Mouse (Mus musculus) CH12.LX (cell line): ENCODE data around the gene Fkbp4. TPM values are rescaled to one million over a fixed set of nuclear protein-coding genes. Genes with fewer than 3 reads are reported as not detected.
A peak's percentile ranks its signal among the peaks of the same experiment; 100 is the strongest.

ENCODE experiments used
- DNase-seq: peaks from one replicate; pipeline ENCODE4 v3.0.0-alpha.2; 2013; ENCODE audit errors: extremely low read depth
- H3K27ac ChIP-seq: 2 replicates; pipeline ENCODE4 v1.5.1; 2012; ENCODE audit warnings: low read depth, mild to moderate bottlenecking, control low read depth, moderate library complexity; ENCODE audit not compliant: insufficient read depth
- H3K27me3 ChIP-seq: replicated peaks from 2 replicates; pipeline ENCODE3; 2012; ENCODE audit warnings: inconsistent platforms
- H3K36me3 ChIP-seq, 2 experiments: replicated peaks in 1 of 2; 2 replicates each; pipeline versions ENCODE3 to v1.6.1; 2012; ENCODE audit warnings: inconsistent platforms in 1 of 2, low read length in 1 of 2, mild to moderate bottlenecking in 1 of 2, mixed read lengths in 1 of 2, moderate library complexity in 1 of 2; ENCODE audit not compliant: control insufficient read depth in 1 of 2, insufficient read depth in 1 of 2
- H3K4me1 ChIP-seq, 2 experiments: 2 replicates each; pipeline ENCODE4 v1.6.1; 2012; ENCODE audit warnings: inconsistent platforms in 1 of 2, moderate library complexity in 1 of 2; ENCODE audit not compliant: insufficient read depth in 2 of 2, control insufficient read depth in 1 of 2
- H3K4me2 ChIP-seq: 2 replicates; pipeline ENCODE4 v1.6.1; 2012; ENCODE audit warnings: low read depth, mild to moderate bottlenecking, control low read depth; ENCODE audit not compliant: poor library complexity, insufficient read depth, severe bottlenecking
- H3K4me3 ChIP-seq, 3 experiments: fragments of 150-350 bp in 1 of 3; sonication (generic) in 1 of 3; replicated peaks in 1 of 3; 2 replicates each; pipeline versions ENCODE3 to v1.5.1; 2011 to 2012; ENCODE audit warnings: low read depth in 2 of 3, low read length in 2 of 3, mild to moderate bottlenecking in 2 of 3, moderate library complexity in 2 of 3, control low read depth in 1 of 3, improper control_type of control experiment in 1 of 3, inconsistent platforms in 1 of 3, mixed read lengths in 1 of 3; ENCODE audit not compliant: poor library complexity in 1 of 3
- H3K79me2 ChIP-seq: replicated peaks from 2 replicates; pipeline ENCODE4 v1.6.1; 2012; ENCODE audit warnings: mild to moderate bottlenecking, moderate library complexity; ENCODE audit not compliant: control insufficient read depth, poor library complexity, insufficient read depth, severe bottlenecking; ENCODE audit errors: extremely low read depth
- H3K9ac ChIP-seq: 2 replicates; pipeline ENCODE4 v1.6.1; 2012; ENCODE audit warnings: low read depth, mild to moderate bottlenecking, control low read depth, moderate library complexity; ENCODE audit not compliant: insufficient read depth
- H3K9me3 ChIP-seq: replicated peaks from 2 replicates; pipeline ENCODE3; 2012; ENCODE audit warnings: low read length, inconsistent platforms, mixed read lengths
- BHLHE40 ChIP-seq: IDR thresholded peaks from 2 replicates; pipeline ENCODE4 v1.6.1; 2011; ENCODE audit warnings: mild to moderate bottlenecking, low read depth, low read length, improper control_type of control experiment
- CHD1 ChIP-seq: IDR thresholded peaks from 2 replicates; pipeline ENCODE4 v1.6.1; 2012; ENCODE audit warnings: low read depth, low read length, improper control_type of control experiment, inconsistent platforms
- CHD2 ChIP-seq: IDR thresholded peaks from 2 replicates; pipeline ENCODE4 v1.6.1; 2011; ENCODE audit warnings: low read length, improper control_type of control experiment
- ELF1 ChIP-seq: IDR thresholded peaks from 2 replicates; pipeline ENCODE4 v1.6.1; 2014; ENCODE audit warnings: low read depth, mild to moderate bottlenecking, inconsistent platforms, low read length, improper control_type of control experiment
- EP300 ChIP-seq: IDR thresholded peaks from 2 replicates; pipeline ENCODE4 v1.6.1; 2011; ENCODE audit warnings: low read length, improper control_type of control experiment
- ETS1 ChIP-seq: conservative IDR thresholded peaks from 2 replicates; pipeline ENCODE4 v1.6.1; 2012; ENCODE audit warnings: low read depth, mild to moderate bottlenecking, inconsistent platforms, low read length, improper control_type of control experiment, moderate library complexity
- HCFC1 ChIP-seq: IDR thresholded peaks from 2 replicates; pipeline ENCODE4 v1.6.1; 2012; ENCODE audit warnings: low read depth, mild to moderate bottlenecking, inconsistent platforms, low read length, improper control_type of control experiment
- IRF4 ChIP-seq: IDR thresholded peaks from 2 replicates; pipeline ENCODE4 v1.6.1; 2014; ENCODE audit warnings: low read depth, mild to moderate bottlenecking, inconsistent platforms, low read length, improper control_type of control experiment
- JUN ChIP-seq: IDR thresholded peaks from 2 replicates; pipeline ENCODE4 v1.6.1; 2011; ENCODE audit warnings: low read depth, mild to moderate bottlenecking, low read length, improper control_type of control experiment, moderate library complexity; ENCODE audit not compliant: insufficient read depth
- JUND ChIP-seq: conservative IDR thresholded peaks from 2 replicates; pipeline ENCODE4 v1.6.1; 2011; ENCODE audit warnings: low read depth, low read length, improper control_type of control experiment
- KAT2A ChIP-seq: IDR thresholded peaks from 2 replicates; pipeline ENCODE4 v1.6.1; 2012; ENCODE audit warnings: low read length, improper control_type of control experiment, inconsistent platforms; ENCODE audit not compliant: insufficient replicate concordance
- MAFK ChIP-seq: IDR thresholded peaks from 2 replicates; pipeline ENCODE4 v1.6.1; 2011; ENCODE audit warnings: low read length, improper control_type of control experiment; ENCODE audit not compliant: insufficient replicate concordance
- MAX ChIP-seq: IDR thresholded peaks from 2 replicates; pipeline ENCODE4 v1.6.1; 2011; ENCODE audit warnings: low read length, improper control_type of control experiment
- MAZ ChIP-seq: IDR thresholded peaks from 2 replicates; pipeline ENCODE4 v1.6.1; 2012; ENCODE audit warnings: low read depth, mild to moderate bottlenecking, inconsistent platforms, low read length, improper control_type of control experiment, moderate library complexity
- MXI1 ChIP-seq: IDR thresholded peaks from 2 replicates; pipeline ENCODE4 v1.6.1; 2011; ENCODE audit warnings: mild to moderate bottlenecking, low read depth, low read length, improper control_type of control experiment
- MYC ChIP-seq: IDR thresholded peaks from 2 replicates; pipeline ENCODE4 v1.6.1; 2011; ENCODE audit warnings: low read depth, mild to moderate bottlenecking, improper control_type of control experiment, low read length
- NELFE ChIP-seq: IDR thresholded peaks from 2 replicates; pipeline ENCODE4 v1.6.1; 2011; ENCODE audit warnings: low read depth, low read length, improper control_type of control experiment
- NRF1 ChIP-seq: IDR thresholded peaks from 2 replicates; pipeline ENCODE4 v1.6.1; 2014; ENCODE audit warnings: low read depth, mild to moderate bottlenecking, inconsistent platforms, low read length, improper control_type of control experiment, moderate library complexity
- PAX5 ChIP-seq: IDR thresholded peaks from 2 replicates; pipeline ENCODE4 v1.6.1; 2012; ENCODE audit warnings: low read length, inconsistent platforms, mixed read lengths
- POLR2A ChIP-seq: IDR thresholded peaks from 2 replicates; pipeline ENCODE4 v1.6.1; 2011; ENCODE audit warnings: low read depth, mild to moderate bottlenecking, improper control_type of control experiment, low read length
- POLR2AphosphoS2 ChIP-seq: IDR thresholded peaks from 2 replicates; pipeline ENCODE4 v1.6.1; 2011; ENCODE audit warnings: low read depth, low read length, improper control_type of control experiment
- RAD21 ChIP-seq: IDR thresholded peaks from 2 replicates; pipeline ENCODE4 v1.6.1; 2011; ENCODE audit warnings: low read depth, mild to moderate bottlenecking, low read length, improper control_type of control experiment, moderate library complexity
- SIN3A ChIP-seq: IDR thresholded peaks from 2 replicates; pipeline ENCODE4 v1.6.1; 2012; ENCODE audit warnings: low read length, improper control_type of control experiment, inconsistent platforms
- TBP ChIP-seq: conservative IDR thresholded peaks from 2 replicates; pipeline ENCODE4 v1.6.1; 2011; ENCODE audit warnings: low read depth, low read length, improper control_type of control experiment
- TCF12 ChIP-seq: IDR thresholded peaks from 2 replicates; pipeline ENCODE4 v1.6.1; 2014; ENCODE audit warnings: low read depth, mild to moderate bottlenecking, inconsistent platforms, low read length, improper control_type of control experiment
- USF1 ChIP-seq: IDR thresholded peaks from 2 replicates; pipeline ENCODE4 v1.6.1; 2014; ENCODE audit warnings: low read depth, mild to moderate bottlenecking, inconsistent platforms, low read length, improper control_type of control experiment
- USF2 ChIP-seq: conservative IDR thresholded peaks from 2 replicates; pipeline ENCODE4 v1.6.1; 2011; ENCODE audit warnings: low read depth, low read length, improper control_type of control experiment
- ZKSCAN1 ChIP-seq: IDR thresholded peaks from 2 replicates; pipeline ENCODE4 v1.6.1; 2012; ENCODE audit warnings: low read depth, inconsistent platforms, low read length, improper control_type of control experiment, borderline replicate concordance
- dilution Hi-C: fragments of 300-500 bp; cut with MboI; formaldehyde crosslinking; loops from 2 replicates; pipeline ENCODE4 v1.14.3; 2020; ENCODE audit warnings: low sequenced_read_pairs; ENCODE audit not compliant: extremely low pct_unique_long_range_greater_than_20kb, extremely low pct_ligation_motif_present
- in situ Hi-C: fragments of 300-500 bp; cut with MboI; formaldehyde crosslinking; loops from 3 replicates; pipeline ENCODE4 v1.14.3; 2019; ENCODE audit warnings: low sequenced_read_pairs, low pct_ligation_motif_present, low pct_unique_long_range_greater_than_20kb, mixed read lengths
- polyA plus RNA-seq: library from polyadenylated mRNA; unstranded; fragments of >175 nt; gene quantifications from 2 replicates; pipeline ENCODE4 v1.2.1, GENCODE M21; 2012; ENCODE audit warnings: low read depth; ENCODE audit not compliant: insufficient read length
- total RNA-seq, 2 experiments: library from RNA; depleted of rRNA; stranded (reverse); fragments of 300-350 nt in 1 of 2; fragments of >200 nt in 1 of 2; gene quantifications; 2 replicates each; pipeline ENCODE4 v1.2.3; 2012 to 2014

Gene Fkbp4
- total and polyA plus RNA-seq, 3 experiments: 198 to 304 (median 265) TPM

GRCm38 (mm10) chr6:128425046-128425445 lies 13.4 kb downstream of the Fkbp4 start:
- no peak for TF ChIP-seq EP300
- 0 out of 2 replicates have a peak, but pooled peaks have one; percentile 21 for TF ChIP-seq POLR2AphosphoS2
- no peak for TF ChIP-seq MAX
- no peak for TF ChIP-seq TBP
- TF ChIP-seq ZKSCAN1: no peak
- H3K4me1 ChIP-seq: peaks cover 0 to 16% of the 10 kb centered on the region in 2 experiments; a peak in 2 of 4 replicates
- no peaks in the 10 kb centered on the region for H3K27me3 ChIP-seq
- no peaks in the 10 kb centered on the region for H3K9me3 ChIP-seq
- peaks cover 21% of the 10 kb centered on the region for H3K79me2 ChIP-seq
- in situ Hi-C loops: no loop called here
- peak overlapping the region; percentile 38; the same call in 1 of the 2 replicates for H3K4me2 ChIP-seq
- peak overlapping the region; percentile 69; the same call in 1 of the 2 replicates for H3K9ac ChIP-seq
- H3K4me3 ChIP-seq: peak overlapping the region in 2 of 3 experiments; percentile 62 to 91
- dilution Hi-C loops: no loop called here
- no peak for DNase-seq
- H3K27ac ChIP-seq: no peak overlapping the region
- peaks cover 7 to 48% of the 10 kb centered on the region in 2 experiments for H3K36me3 ChIP-seq

GRCm38 (mm10) chr6:128424269-128425019 lies 14.0 kb downstream of the Fkbp4 start, which contains the start of gene Itfg2:
Gene Itfg2 (minus strand): TSS chr6:128424931.
- peaks cover 4 to 44% of the 10 kb centered on the region in 2 experiments for H3K36me3 ChIP-seq
- peaks cover 0 to 16% of the 10 kb centered on the region in 2 experiments; a peak in 2 of 4 replicates for H3K4me1 ChIP-seq
- no peaks in the 10 kb centered on the region for H3K27me3 ChIP-seq
- in situ Hi-C loops (no loop called here), dilution Hi-C loops (no loop called here)
- TF ChIP-seq RAD21 (no peak), EP300 (no peak), KAT2A (peak; percentile 43; the same call in 1 of the 2 replicates), USF1 (no peak), POLR2A (peak; percentile 88), POLR2AphosphoS2 (peak; percentile 93), NRF1 (peak; percentile 94), CHD2 (peak; percentile 49; the same call in 1 of the 2 replicates), JUN (peak; percentile 24; the same call in 1 of the 2 replicates), MYC (peak; percentile 97), MAX (peak; percentile 92), ETS1 (0 out of 2 replicates have a peak, but pooled peaks have one; percentile 5), TCF12 (peak; percentile 82), BHLHE40 (peak; percentile 78), ELF1 (peak; percentile 89), SIN3A (peak; percentile 49; the same call in 1 of the 2 replicates), JUND (0 out of 2 replicates have a peak, but pooled peaks have one; percentile 28), PAX5 (no peak), NELFE (peak; percentile 81), MXI1 (no peak; the same call in 1 of the 2 replicates), MAFK (peak; percentile 76), TBP (peak; percentile 77), MAZ (no peak), IRF4 (peak; percentile 11; the same call in 1 of the 2 replicates), USF2 (no peak), HCFC1 (peak; percentile 79), CHD1 (no peak)
- DNase-seq: peak; percentile 96
- H3K27ac ChIP-seq: peak within 1 kb of the TSS; percentile 80
- peak within 1 kb of the TSS; percentile 62 to 91 (median 72) for H3K4me3 ChIP-seq
- peak within 1 kb of the TSS; percentile 100 for H3K4me2 ChIP-seq
- peaks cover 21% of the 10 kb centered on the region for H3K79me2 ChIP-seq
- no peaks in the 10 kb centered on the region for H3K9me3 ChIP-seq
- peak within 1 kb of the TSS; percentile 94 for H3K9ac ChIP-seq
